Mouse (Mus musculus) frontal cortex, adult (tissue): ENCODE results near the gene Gm20388.
"Not testable (repeated sequence)": the region's sequence is repeated elsewhere in the genome, so short reads cannot be mapped to it uniquely, and the experiment has no call there.

ENCODE experiments used
- ATAC-seq: cut with Nextera tagmentation; 2 replicates; pipeline ENCODE4 v1.9.2; 2017; ENCODE audit warnings: mild to moderate bottlenecking, moderate library complexity, mixed read lengths; ENCODE audit not compliant: low TSS enrichment

The Gm20388 gene

GRCm38 (mm10) chr8:123101735-123102685 lies 3191.4 kb downstream of the Gm20388 start, which contains the start of gene Rpl13:
TSS of gene Rpl13 (plus strand) at chr8:123102350.
- peak; percentile 93 for ATAC-seq

DNA sequence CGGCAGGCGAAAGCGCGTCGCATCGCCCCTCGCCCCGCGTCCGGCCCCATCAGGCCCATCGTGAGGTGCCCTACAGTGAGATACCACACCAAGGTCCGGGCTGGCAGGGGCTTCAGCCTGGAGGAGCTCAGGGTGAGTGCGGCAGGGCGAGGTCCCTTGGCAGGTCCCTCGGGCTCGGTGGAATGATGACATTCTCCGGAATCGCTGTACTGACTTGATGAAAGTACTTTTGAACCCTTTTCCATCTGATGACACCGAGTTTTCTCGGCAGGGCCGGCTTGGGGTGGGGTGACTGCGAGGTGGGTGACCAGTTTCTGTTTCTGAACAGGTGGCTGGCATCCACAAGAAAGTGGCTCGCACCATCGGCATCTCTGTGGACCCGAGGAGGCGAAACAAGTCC lies 3192.2 kb downstream of the Gm20388 start:
- ATAC-seq = not testable (repeated sequence)

- ATAC-seq = no peak
Measured at GRCm38 (mm10) chr8:123103285-123103684, 3192.6 kb downstream of the Gm20388 start.

- ATAC-seq = no peak
Measured at GRCm38 (mm10) chr8:123104046-123104767, 3193.6 kb downstream of the Gm20388 start.

DNA sequence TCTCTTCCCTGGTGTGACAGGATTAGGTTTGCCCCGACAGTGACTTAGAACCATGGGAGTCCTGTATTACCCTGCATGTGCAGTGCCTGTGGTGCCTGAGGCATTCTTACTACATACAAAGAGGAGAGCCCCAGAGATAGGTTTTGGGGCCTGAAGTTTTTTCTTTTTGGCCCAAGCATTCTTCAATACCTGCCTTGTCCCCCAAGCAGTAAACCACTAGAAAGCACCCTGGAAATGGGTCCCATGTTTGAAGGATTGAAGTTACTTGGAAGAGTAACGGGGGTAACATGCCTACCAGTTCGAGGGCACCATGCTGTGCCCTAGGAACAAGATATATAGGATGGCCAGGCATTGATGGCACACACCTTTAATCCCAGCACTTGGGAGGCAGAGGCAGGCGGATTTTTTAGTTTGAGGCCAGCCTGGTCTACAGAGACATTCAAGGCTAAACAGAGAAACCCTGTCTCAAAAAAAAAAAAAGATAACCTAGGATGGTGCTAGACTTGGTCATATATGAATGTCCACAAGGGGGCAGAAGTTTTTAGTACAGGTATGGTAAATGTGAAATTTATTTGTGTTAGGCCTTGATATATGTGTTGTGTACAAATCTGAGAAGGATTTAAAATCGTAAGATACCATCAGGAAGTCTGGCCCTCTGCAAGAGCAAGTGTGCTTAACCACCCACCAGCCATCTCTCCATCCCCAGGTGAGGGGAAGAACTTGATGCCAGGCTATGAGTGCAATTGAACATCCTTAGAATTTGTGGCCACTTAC lies 3195.1 kb downstream of the Gm20388 start:
- ATAC-seq = no peak

GRCm38 (mm10) chr8:123106531-123106930 lies 3195.9 kb downstream of the Gm20388 start:
- no peak for ATAC-seq

DNA sequence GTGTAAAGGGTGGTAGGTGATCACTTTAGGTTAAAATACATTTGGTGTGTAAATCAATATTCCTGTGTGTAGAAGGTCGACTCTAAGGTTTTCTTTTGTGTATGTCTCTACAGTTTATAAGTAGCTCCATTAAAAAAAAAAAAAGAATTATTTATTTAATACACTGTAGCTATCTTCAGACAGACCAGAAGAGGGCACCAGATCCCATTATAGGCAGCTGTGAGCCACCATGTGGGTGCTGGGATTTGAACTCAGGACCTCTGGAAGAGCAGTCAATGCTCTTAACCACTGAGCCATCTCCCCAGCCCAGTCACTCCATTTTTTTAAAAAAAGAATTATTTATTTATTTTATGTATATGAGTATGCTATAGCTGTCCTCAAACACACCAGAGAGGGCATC lies 3197.4 kb downstream of the Gm20388 start:
- no peak for ATAC-seq

DNA sequence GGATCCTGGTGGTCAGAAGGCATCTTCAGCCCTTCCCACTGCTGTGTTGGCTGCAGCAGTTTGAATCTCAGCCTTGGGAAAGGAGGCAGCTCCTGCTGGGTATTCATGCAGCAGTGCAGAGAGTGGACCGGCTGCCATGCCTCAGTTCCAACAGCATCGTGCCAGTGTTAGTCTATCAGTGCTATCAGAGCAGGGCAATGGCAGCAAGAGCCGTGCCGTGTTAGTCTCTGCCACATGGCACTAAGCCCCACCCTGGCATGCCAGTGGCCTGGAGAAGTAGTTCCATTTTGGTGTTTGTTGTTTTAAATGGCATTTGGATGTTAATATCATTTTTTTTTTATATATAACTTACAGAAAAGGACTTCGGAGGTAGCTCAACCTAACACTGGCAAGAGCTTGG lies 3198.3 kb downstream of the Gm20388 start:
- no peak for ATAC-seq

DNA sequence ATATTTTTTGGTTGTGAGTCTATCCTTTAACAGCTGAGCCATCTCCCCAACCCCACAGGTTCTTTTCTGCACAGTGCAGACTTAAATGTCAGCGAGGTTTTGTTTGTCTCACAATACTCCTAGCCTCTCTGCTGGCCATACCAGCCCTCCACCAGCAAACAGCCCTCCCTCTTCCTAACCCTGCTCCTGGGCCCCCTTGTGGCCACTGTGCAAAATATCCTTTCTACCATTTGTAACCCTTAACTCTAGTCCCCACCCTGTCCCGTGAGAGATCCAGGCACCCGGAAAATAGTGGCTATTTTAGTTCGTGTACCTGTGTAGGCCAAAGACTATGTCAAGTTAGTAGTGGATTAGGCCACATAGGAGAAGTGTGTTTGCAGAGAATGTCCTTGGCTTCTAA lies 3200.0 kb downstream of the Gm20388 start:
- peak; percentile 89; the same call in 1 of the 2 replicates for ATAC-seq

DNA sequence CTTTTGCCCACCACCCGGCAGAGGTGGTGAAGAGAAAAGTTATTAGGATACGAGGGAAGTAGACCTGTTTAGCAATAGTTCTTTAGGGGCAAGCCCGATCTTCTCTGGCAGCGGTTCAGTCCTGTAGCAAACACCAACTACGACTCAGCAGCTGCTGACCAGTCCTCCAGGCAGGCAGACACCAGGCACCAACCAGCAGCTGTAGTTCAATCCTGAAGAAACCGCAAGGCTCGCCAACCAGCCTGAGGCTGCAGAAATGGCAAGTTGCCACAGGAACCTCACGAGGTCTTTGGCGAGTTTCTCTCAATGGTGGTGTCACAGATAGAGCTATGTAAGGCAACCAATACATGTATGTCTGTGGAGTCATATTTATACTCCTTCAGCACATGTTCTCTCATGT lies 3202.3 kb downstream of the Gm20388 start:
- ATAC-seq = no peak

DNA sequence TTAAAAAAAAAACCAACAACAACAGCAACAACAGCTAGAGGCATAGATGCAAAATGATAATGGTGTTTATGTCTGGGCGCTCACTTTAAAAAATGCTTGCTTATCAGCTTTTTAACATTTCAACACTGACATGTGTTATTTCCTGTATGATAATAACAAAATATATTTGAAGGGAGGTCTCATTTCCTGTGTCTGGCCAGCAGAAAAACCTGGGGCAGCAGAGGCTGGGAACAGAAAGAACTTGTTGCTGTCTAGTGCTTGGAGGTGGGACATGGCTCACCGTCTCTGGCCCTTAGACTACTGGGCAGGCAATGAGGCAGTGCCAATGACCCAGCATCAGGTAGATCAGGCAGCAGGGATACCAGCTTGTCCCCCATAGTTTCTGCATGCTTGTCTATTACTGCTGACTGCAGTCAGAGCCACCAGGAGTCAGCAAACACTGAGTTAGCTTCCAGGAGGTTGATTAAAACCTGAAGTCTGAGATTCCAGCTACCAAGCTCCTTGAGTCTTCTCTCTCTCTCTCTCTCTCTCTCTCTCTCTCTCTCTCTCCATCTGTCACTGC lies 3203.3 kb downstream of the Gm20388 start:
- ATAC-seq = no peak

DNA sequence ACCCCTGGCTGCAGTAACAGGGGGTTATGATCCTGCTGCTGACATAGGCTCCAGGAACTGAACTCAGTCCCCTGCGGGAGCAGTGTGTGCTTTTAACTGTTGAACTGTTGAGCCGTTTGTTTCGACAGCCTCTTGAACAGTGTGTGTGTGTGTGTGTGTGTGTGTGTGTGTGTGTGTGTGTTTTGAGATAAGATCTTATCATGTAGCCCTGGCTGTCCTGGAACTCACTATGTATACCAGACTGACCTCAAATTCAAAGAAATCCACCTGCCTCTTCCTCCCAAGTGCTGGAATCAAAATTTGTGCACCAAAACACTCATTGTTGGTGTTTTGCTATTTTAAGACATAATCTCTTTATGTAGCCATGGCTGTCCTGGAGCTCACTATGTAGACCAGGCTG lies 3204.0 kb downstream of the Gm20388 start:
- no peak for ATAC-seq

DNA sequence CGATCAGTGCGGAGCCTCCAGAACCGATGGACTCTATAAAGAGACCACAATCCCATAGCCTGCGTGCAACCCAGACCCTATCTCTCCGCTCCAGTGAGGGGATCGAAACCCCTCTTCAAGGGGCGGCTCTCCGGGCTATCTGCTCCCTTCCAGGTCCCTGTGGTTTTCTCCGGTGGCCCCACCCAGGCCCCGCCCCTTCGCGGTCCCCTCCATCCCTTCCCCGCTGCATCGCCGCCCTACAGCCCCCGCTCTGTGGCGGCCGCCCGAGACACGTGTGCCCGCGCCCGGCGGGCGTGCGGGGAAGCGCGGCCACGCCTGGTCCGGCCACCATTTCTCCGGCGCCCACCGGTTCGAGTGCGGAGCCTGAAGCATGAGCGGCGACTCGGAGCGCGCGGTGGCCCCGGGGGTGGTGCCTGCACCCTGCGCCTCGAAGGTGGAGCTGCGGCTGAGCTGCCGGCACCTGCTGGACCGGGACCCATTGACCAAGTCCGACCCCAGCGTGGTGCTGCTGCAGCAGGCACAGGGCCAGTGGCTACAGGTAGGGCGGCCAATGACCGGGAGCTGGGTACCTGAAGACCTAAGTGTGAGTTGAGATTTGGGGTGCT lies 3206.6 kb downstream of the Gm20388 start, which contains the start of gene Cpne7:
TSS of gene Cpne7 (plus strand) at position 248 of the 605 bp plus-strand sequence.
- no peak for ATAC-seq

DNA sequence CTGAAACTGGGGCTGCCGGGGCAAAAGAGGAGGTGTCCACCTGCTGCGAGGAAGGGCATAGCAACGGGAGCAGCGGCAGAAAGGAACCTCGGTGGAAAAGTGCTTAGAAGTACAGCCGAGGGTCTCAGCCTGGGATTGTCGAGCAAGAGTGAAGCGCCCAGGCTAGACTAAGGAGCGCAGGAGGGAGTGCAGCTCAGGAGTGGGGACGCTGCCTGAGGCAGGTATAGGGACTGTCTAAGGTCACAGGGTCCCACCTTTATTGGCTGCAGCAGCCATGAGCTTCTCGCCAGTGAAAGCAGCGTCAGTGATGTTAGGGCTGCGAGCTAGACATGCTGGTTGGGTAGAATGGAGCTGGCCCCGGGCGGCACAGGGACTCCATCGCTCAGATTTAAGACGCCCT lies 3207.1 kb downstream of the Gm20388 start:
- no peak for ATAC-seq

GRCm38 (mm10) chr8:123122059-123122458 lies 3211.4 kb downstream of the Gm20388 start:
- peak; percentile 50; the same call in 1 of the 2 replicates for ATAC-seq

DNA sequence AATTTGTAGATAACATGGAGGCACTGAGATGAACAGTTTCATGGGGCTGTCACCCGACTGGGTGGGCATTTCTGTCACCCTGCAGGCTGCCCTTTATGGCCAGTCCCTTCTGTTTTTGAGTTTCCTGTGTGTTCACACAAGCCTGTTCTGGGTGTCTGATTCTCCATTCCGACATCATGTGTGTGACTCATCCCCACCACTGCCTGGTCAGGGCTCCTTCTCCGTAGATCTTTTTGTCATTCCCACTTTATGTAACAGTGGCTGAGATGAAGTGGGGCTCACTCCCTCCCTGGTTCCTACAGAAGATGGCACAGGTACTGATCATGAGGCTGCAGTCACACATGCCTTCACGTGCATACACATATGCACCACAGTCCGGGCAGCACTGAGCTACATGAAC lies 3212.0 kb downstream of the Gm20388 start:
- ATAC-seq = peak; percentile 82; the same call in 1 of the 2 replicates

DNA sequence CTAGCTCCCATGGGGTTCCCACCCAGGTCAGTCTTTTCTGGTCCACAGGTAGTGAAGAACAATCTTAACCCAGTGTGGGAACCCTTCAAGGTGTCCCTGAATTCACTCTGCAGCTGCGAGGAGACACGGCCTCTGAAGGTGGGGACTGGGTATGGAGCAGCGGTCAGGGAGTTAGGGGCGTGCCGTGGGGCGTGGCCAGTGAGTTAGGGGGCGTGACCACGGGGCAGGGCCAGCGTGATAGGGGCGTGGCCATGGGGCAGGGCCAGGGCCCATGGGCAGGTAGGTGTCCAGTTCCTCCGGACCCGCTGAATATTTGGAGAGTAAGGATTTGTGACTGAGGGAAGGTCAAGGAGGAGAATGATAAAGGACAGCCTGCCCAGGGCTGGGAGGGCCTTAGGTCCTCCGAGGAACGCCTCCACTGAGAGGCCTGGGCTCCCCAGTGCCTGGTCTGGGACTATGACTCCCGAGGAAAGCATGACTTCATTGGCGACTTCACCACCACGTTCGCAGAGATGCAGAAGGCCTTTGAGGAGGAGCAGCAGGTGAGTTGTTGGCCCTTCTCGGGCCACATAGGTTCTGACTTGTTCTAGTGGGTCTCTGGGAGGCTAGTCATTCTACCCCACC lies 3215.7 kb downstream of the Gm20388 start:
- ATAC-seq = no peak

GRCm38 (mm10) chr8:123131041-123131440 lies 3220.4 kb downstream of the Gm20388 start:
- no peak for ATAC-seq

DNA sequence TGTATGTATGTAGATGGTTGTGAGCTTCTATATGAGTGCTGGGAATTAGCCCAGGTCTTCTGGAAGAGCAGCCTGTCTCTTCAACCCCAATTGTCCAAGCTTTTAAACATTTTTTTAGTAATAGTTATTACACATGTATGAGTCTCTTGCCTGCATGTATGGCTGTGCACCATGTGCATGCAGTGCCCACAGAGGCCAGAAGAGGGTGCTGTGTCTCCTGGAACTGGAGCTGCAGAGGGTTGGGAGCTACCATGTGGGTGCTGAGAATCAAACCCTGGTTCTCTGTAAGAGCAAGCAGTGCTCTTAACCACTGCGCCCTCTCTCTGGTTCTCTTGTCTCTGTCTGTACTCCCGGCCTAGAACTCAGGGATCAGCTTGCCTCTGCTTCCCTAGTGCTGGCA lies 3222.3 kb downstream of the Gm20388 start:
- ATAC-seq = no peak

GRCm38 (mm10) chr8:123134149-123134713 lies 3223.6 kb downstream of the Gm20388 start:
- no peak for ATAC-seq
